Mouse (Mus musculus): ENCODE results near the gene Tnfaip6. TPM values are rescaled to one million over a fixed set of nuclear protein-coding genes. Genes with fewer than 3 reads are reported as not detected.

Tnfaip6 gene
- polyA plus RNA-seq (2017; shearing (Covaris generic)) = under 1 TPM; 0.24 to 0.27 TPM

DNA sequence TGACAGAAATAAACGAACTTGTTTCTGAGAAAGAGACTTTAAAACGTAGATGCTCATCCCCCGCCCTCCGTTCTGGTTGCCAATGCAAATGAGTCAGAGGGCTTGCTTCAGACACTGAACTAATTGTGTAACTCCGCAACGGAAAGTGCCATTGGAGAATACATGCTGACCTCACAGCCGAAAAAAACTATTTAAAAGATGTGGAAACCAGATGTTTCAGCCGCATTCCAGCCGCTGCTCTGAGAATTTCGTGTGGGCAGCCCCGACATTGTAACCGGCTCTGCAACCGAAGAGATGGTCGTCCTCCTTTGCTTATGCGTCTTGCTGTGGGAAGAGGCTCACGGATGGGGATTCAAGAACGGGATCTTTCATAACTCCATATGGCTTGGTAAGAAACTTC, at the start of gene Tnfaip6:
Gene Tnfaip6 (plus strand): TSS at position 128 of the 400 bp plus-strand sequence.

DNA sequence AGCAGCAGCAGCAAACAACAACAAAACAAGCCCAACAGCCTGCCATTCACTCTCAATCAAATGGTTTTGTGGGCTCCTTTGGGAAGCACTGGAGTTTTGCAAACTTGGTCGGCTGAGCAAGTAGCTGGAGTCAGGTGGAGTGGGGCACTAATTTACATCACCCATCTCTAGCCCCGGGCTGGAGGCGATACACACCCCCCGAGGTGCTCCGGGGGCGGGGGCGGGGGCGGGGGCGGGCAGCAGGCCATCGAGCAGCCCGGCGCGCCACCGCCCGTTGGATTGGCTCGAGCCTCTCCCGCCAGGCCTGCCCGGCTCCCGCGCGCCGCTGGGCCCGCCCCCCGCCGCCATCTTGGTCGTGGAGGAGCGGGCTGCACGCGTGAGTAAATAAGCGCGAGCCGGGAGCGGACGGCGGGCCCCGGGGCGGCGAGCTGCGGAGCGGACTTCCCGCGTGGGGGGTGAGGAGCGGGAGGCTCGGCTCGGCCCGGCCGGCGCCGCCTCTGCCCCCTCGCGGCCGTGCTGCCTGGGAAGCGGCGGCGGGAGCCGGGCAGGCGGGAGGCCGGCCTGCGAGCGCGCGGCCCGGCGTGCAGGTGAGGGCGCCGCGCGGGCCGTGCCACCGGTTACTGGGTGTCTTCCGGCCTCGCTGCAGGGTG, 34.8 kb downstream of the Tnfaip6 start, which contains the start of gene Rif1:
Gene Rif1 (plus strand): TSS at position 342 of the 650 bp plus-strand sequence.

Other genes with a start within 250 kb of the Tnfaip6 start
- gene Rbm43, start 102.8 kb upstream of the Tnfaip6 start, polyA plus RNA-seq (2017; shearing (Covaris generic)) = 10 to 100 TPM; 51.5 to 52.8 TPM
- 100 to 1,000 TPM; 179 to 190 TPM for gene Nmi, start 64.5 kb upstream of the Tnfaip6 start, polyA plus RNA-seq (2017; shearing (Covaris generic))
- 100 to 1,000 TPM in 1 of 2 experiments, 10 to 100 TPM in 1; 85.5 to 100 TPM for gene Rif1, start 34.8 kb downstream of the Tnfaip6 start, polyA plus RNA-seq (2017; shearing (Covaris generic))